Mouse (Mus musculus) E14TG2a.4 (cell line): ENCODE data around the gene Nubpl.

Source experiments
- CTCF ChIP-seq: conservative IDR thresholded peaks from 2 replicates; pipeline ENCODE4 v1.5.1; 2014; ENCODE audit warnings: low read length
- NANOG ChIP-seq: IDR thresholded peaks from 2 replicates; pipeline ENCODE4 v1.6.1; 2014; ENCODE audit warnings: borderline replicate concordance, low read length, mixed read lengths
- POU5F1 ChIP-seq: IDR thresholded peaks from 2 replicates; pipeline ENCODE4 v1.6.1; 2014; ENCODE audit warnings: low read length, borderline replicate concordance

- TF ChIP-seq CTCF (no peak), NANOG (no peak), POU5F1 (no peak)
Measured at GRCm38 (mm10) chr12:52214837-52215236, 117.3 kb downstream of the Nubpl start.
